7 mouse cellular contexts compared by ENCODE assay signal in the genomic region with DNA sequence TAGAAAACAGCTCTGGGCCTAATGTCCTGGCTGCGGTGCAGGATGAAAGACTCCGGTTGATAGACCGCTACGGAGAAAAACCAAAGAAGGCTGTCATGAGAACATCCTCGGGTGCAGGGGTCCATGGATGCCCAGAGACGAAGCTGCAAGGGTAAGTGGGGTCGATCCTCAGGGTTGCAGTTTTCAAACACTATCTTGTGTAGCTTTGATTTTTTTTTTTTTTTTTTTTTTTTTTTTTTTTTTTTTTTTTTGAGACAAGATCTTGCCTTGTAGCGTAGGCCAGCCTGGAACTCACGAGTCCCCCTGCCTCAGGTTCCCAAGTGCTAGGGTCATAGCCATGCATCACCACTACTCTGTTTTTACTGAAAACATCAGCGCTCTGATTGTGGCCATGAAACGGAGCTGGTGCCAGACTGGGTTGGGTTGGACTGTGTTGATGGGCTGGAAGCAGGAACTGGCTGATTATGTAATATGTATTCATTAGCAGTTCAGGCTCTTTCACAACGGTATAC. TPM values are rescaled to one million over a fixed set of nuclear protein-coding genes. Genes with fewer than 3 reads are reported as not detected.
DNase-seq lines count a peak whose midpoint lies in the region; ATAC-seq and TF ChIP-seq lines count a peak whose summit lies in the region.

No protein-coding gene starts in this region.

- intact Hi-C loops in heart, postnatal 36 days (cut with DNase I), result no loop called here

- peak overlapping the region; percentile 53 for H3K9ac ChIP-seq in embryonic facial prominence, embryonic 15.5 days

- DNase-seq in G1E (ENCODE audit: low spot score), result no peak
- peak; percentile 40 to 43 for DNase-seq in heart, postnatal 36 days
- peak; percentile 38 to 71 for DNase-seq in layer of hippocampus, adult 18-20 months (ENCODE audit: low spot score in 2 of 2)
- no peak for DNase-seq in right cerebral cortex, postnatal 4 days

- H3K36me3 ChIP-seq in C2C12 (ENCODE audit: control insufficient read depth, insufficient read depth) (peaks cover 9% of the 10 kb centered on the region), G1E (replicated peaks) (peaks cover 38% of the 10 kb centered on the region), macrophage (ENCODE audit: inconsistent target) (no peaks in the 10 kb centered on the region)
- 0 out of 2 replicates have a peak, but pooled peaks cover 2% of the 10 kb centered on the region for H3K36me3 ChIP-seq in embryonic facial prominence, embryonic 15.5 days

- peaks cover 27% of the 10 kb centered on the region for H3K79me3 ChIP-seq in C2C12 (ENCODE audit: low read depth)

- no peak for ATAC-seq in G1E (ENCODE audit: extremely low read depth, insufficient number of reproducible peaks, low FRiP score, poor library complexity, severe bottlenecking)
- peak; percentile 30 for ATAC-seq in embryonic facial prominence, embryonic 15.5 days (ENCODE audit: insufficient number of reproducible peaks, low FRiP score, low TSS enrichment, low read depth)

- 2% methylated on average over 12 of the region's 12 CpGs for WGBS in embryonic facial prominence, embryonic 15.5 days
- WGBS in macrophage (ENCODE audit: missing documents), result 2% methylated on average over 12 of the region's 12 CpGs

- peak overlapping the region; percentile 94 for H3ac ChIP-seq in C2C12 (ENCODE audit: control insufficient read depth, insufficient read length, low read depth)

- H3K9me3 ChIP-seq in G1E (replicated peaks), result no peaks in the 10 kb centered on the region
- no peaks in the 10 kb centered on the region for H3K9me3 ChIP-seq in embryonic facial prominence, embryonic 15.5 days (replicated peaks)

- no peaks in the 10 kb centered on the region for H3K27me3 ChIP-seq in C2C12 (ENCODE audit: control insufficient read depth, insufficient read depth, insufficient read length)
- no peaks in the 10 kb centered on the region for H3K27me3 ChIP-seq in G1E (ENCODE audit: insufficient read depth, low read length)
- H3K27me3 ChIP-seq in embryonic facial prominence, embryonic 15.5 days, result no peaks in the 10 kb centered on the region

- peaks cover 49% of the 10 kb centered on the region for H3K79me2 ChIP-seq in C2C12 (ENCODE audit: control insufficient read depth, insufficient read depth)
- H3K79me2 ChIP-seq in macrophage (ENCODE audit: inconsistent target), result peaks cover 43% of the 10 kb centered on the region

- peak overlapping the region; percentile 79 for H3K4me3 ChIP-seq in C2C12 (ENCODE audit: insufficient read depth, poor library complexity, severe bottlenecking)
- H3K4me3 ChIP-seq in G1E (ENCODE audit: low read depth, low read length), result peak overlapping the region; percentile 75
- peak overlapping the region; percentile 81 for H3K4me3 ChIP-seq in embryonic facial prominence, embryonic 15.5 days (replicated peaks)
- H3K4me3 ChIP-seq in macrophage (ENCODE audit: inconsistent target), result peak overlapping the region; percentile 89

- peaks cover 34% of the 10 kb centered on the region for H3K4me1 ChIP-seq in G1E (ENCODE audit: insufficient read depth, low read depth, low read length)
- peaks cover 19% of the 10 kb centered on the region for H3K4me1 ChIP-seq in embryonic facial prominence, embryonic 15.5 days

- TF ChIP-seq CTCF in C2C12 (IDR thresholded peaks at IDR 0.05; ENCODE audit: control insufficient read depth, insufficient read depth, insufficient read length) (no peak), G1E (IDR thresholded peaks at IDR 0.05; ENCODE audit: low read depth, low read length) (no peak)

- peak overlapping the region; percentile 67; the same call in 1 of the 2 replicates for H3K27ac ChIP-seq in embryonic facial prominence, embryonic 15.5 days (replicated peaks)
- H3K27ac ChIP-seq in macrophage, result peak overlapping the region; percentile 60

- H3K4me2 ChIP-seq in embryonic facial prominence, embryonic 15.5 days (replicated peaks), result peak overlapping the region; percentile 65

TF ChIP-seq in C2C12, 6 proteins besides CTCF, POLR2A, EP300 and RAD21:
- no peak for TF ChIP-seq MYOG (IDR thresholded peaks at IDR 0.05; ENCODE audit: control insufficient read depth, extremely low read depth, insufficient read length)
- no peak for TF ChIP-seq MAX (IDR thresholded peaks at IDR 0.05)
- no peak for TF ChIP-seq USF1 (IDR thresholded peaks at IDR 0.05; ENCODE audit: low read depth)
- no peak for TF ChIP-seq MYOD1 (IDR thresholded peaks at IDR 0.05; ENCODE audit: control insufficient read depth, insufficient read length, low read depth)
- no peak for TF ChIP-seq FOSL1 (IDR thresholded peaks at IDR 0.05; ENCODE audit: insufficient read depth, low read length, poor library complexity, severe bottlenecking)
TF ChIP-seq in C2C12: peak in this region for 0.

RNA-seq across cellular contexts. Expression of a gene that starts 0.4 kb away (rescaled TPM):
- polyA plus RNA-seq in C2C12 (2012; fragmentation: generic; extraction: Trizol) (311 TPM), G1E (2012) (439 and 593 TPM in 2 replicates), macrophage (2018) (118 to 217 TPM (median 182 TPM) in 3 replicates)
- total RNA-seq in G1E (2014; fragmentation: Nextera tagmentation) (143 and 157 TPM in 2 replicates), G1E (2017) (152 and 170 TPM in 2 replicates)
- 246 and 256 TPM in 2 replicates for polyA plus RNA-seq in embryonic facial prominence, embryonic 15.5 days (2015; fragmentation: Nextera tagmentation; extraction: Ambion mirVana)
- 100 to 1,000 TPM; 178 to 185 TPM for total RNA-seq in heart, postnatal 36 days (2021)
- 100 to 1,000 TPM; 237 to 255 TPM for total RNA-seq in layer of hippocampus, adult 18-20 months (2021)
- 10 to 100 TPM; 18.4 to 54.2 (median 37.2) TPM for total RNA-seq in macrophage (2018; cell fraction: chromatin; rRNA removed)
- 100 to 1,000 TPM; 161 to 234 (median 205) TPM for total RNA-seq in macrophage (2018; cell fraction: cytosol; rRNA removed)
- total RNA-seq in macrophage (2018; cell fraction: nucleus; rRNA removed), result 10 to 100 TPM; 35.0 to 87.4 (median 55.9) TPM

RNA-seq across cellular contexts. Expression of a gene that starts 12.9 kb away (rescaled TPM):
- polyA plus RNA-seq in C2C12 (2012; fragmentation: generic; extraction: Trizol) (5.1 TPM), G1E (2012) (0.08 and 0.13 TPM in 2 replicates), macrophage (2018) (not detected in 3 replicates)
- total RNA-seq in G1E (2014; fragmentation: Nextera tagmentation) (1.6 TPM in 1 of 2 replicates, not detected in the other), G1E (2017) (0.05 TPM in 1 of 2 replicates, not detected in the other)
- polyA plus RNA-seq in embryonic facial prominence, embryonic 15.5 days (2015; fragmentation: Nextera tagmentation; extraction: Ambion mirVana), result 0.11 and 0.14 TPM in 2 replicates
- total RNA-seq in heart, postnatal 36 days (2021), result 10 to 100 TPM in 1 of 2 experiments, 1 to 10 TPM in 1; 9.8 to 11.3 TPM
- under 1 TPM in 1 of 2 experiments, not detected in 1; 0.61 TPM for total RNA-seq in layer of hippocampus, adult 18-20 months (2021)
- total RNA-seq in macrophage (2018; cell fraction: chromatin; rRNA removed), result under 1 TPM in 6 of 26 experiments, not detected in 20; 0.36 to 0.71 (median 0.45) TPM
- total RNA-seq in macrophage (2018; cell fraction: cytosol; rRNA removed), result under 1 TPM in 4 of 26 experiments, not detected in 22; 0.10 to 0.43 (median 0.19) TPM
- under 1 TPM in 7 of 26 experiments, not detected in 19; 0.23 to 0.92 (median 0.34) TPM for total RNA-seq in macrophage (2018; cell fraction: nucleus; rRNA removed)

RNA-seq across cellular contexts. Expression of a gene that starts 33.3 kb away (rescaled TPM):
- polyA plus RNA-seq in C2C12 (2012; fragmentation: generic; extraction: Trizol), result 140 TPM
- 21.4 and 39.8 TPM in 2 replicates for total RNA-seq in G1E (2014; fragmentation: Nextera tagmentation)
- total RNA-seq in G1E (2017), result 19.7 and 20.7 TPM in 2 replicates
- polyA plus RNA-seq in G1E (2012), result 33.1 and 33.9 TPM in 2 replicates
- 55.5 and 60.6 TPM in 2 replicates for polyA plus RNA-seq in embryonic facial prominence, embryonic 15.5 days (2015; fragmentation: Nextera tagmentation; extraction: Ambion mirVana)
- total RNA-seq in heart, postnatal 36 days (2021), result 10 to 100 TPM; 36.9 to 45.6 TPM
- 10 to 100 TPM; 38.5 to 43.1 TPM for total RNA-seq in layer of hippocampus, adult 18-20 months (2021)
- 100 to 1,000 TPM in 1 of 26 experiments, 10 to 100 TPM in 24, 1 to 10 TPM in 1; 9.8 to 313 (median 46.6) TPM for total RNA-seq in macrophage (2018; cell fraction: chromatin; rRNA removed)
- total RNA-seq in macrophage (2018; cell fraction: cytosol; rRNA removed), result 100 to 1,000 TPM in 10 of 26 experiments, 10 to 100 TPM in 16; 58.5 to 132 (median 91.2) TPM
- total RNA-seq in macrophage (2018; cell fraction: nucleus; rRNA removed), result 100 to 1,000 TPM in 21 of 26 experiments, 10 to 100 TPM in 5; 87.2 to 252 (median 145) TPM
- polyA plus RNA-seq in macrophage (2018), result 93.2 to 105 TPM (median 102 TPM) in 3 replicates

RNA-seq across cellular contexts. Expression of a gene that starts 34.3 kb away (rescaled TPM):
- polyA plus RNA-seq in C2C12 (2012; fragmentation: generic; extraction: Trizol) (101 TPM), G1E (2012) (247 and 287 TPM in 2 replicates), macrophage (2018) (81.1 to 121 TPM (median 96.1 TPM) in 3 replicates)
- total RNA-seq in G1E (2014; fragmentation: Nextera tagmentation) (88.7 and 113 TPM in 2 replicates), G1E (2017) (35.5 and 43.4 TPM in 2 replicates)
- 111 and 120 TPM in 2 replicates for polyA plus RNA-seq in embryonic facial prominence, embryonic 15.5 days (2015; fragmentation: Nextera tagmentation; extraction: Ambion mirVana)
- total RNA-seq in heart, postnatal 36 days (2021), result 10 to 100 TPM; 58.2 to 67.8 TPM
- total RNA-seq in layer of hippocampus, adult 18-20 months (2021), result 10 to 100 TPM; 82.8 to 96.2 TPM
- total RNA-seq in macrophage (2018; cell fraction: chromatin; rRNA removed), result 10 to 100 TPM; 10.8 to 78.1 (median 37.5) TPM
- 100 to 1,000 TPM in 20 of 26 experiments, 10 to 100 TPM in 6; 78.0 to 175 (median 127) TPM for total RNA-seq in macrophage (2018; cell fraction: cytosol; rRNA removed)
- 10 to 100 TPM; 30.0 to 92.4 (median 59.2) TPM for total RNA-seq in macrophage (2018; cell fraction: nucleus; rRNA removed)

RNA-seq across cellular contexts. Expression of a gene that starts 45.5 kb away (rescaled TPM):
- 21.6 TPM for polyA plus RNA-seq in C2C12 (2012; fragmentation: generic; extraction: Trizol)
- 10.5 and 16.6 TPM in 2 replicates for total RNA-seq in G1E (2014; fragmentation: Nextera tagmentation)
- total RNA-seq in G1E (2017), result 5.6 and 6.1 TPM in 2 replicates
- 3.9 and 6.5 TPM in 2 replicates for polyA plus RNA-seq in G1E (2012)
- polyA plus RNA-seq in embryonic facial prominence, embryonic 15.5 days (2015; fragmentation: Nextera tagmentation; extraction: Ambion mirVana), result 76.5 and 104 TPM in 2 replicates
- total RNA-seq in heart, postnatal 36 days (2021), result 10 to 100 TPM; 11.0 to 11.6 TPM
- total RNA-seq in layer of hippocampus, adult 18-20 months (2021), result 10 to 100 TPM; 85.7 to 88.0 TPM
- total RNA-seq in macrophage (2018; cell fraction: chromatin; rRNA removed), result 10 to 100 TPM in 22 of 26 experiments, 1 to 10 TPM in 4; 4.6 to 71.3 (median 30.8) TPM
- 10 to 100 TPM; 14.9 to 60.6 (median 30.4) TPM for total RNA-seq in macrophage (2018; cell fraction: cytosol; rRNA removed)
- total RNA-seq in macrophage (2018; cell fraction: nucleus; rRNA removed), result 10 to 100 TPM in 23 of 26 experiments, 1 to 10 TPM in 3; 4.8 to 55.6 (median 24.6) TPM
- polyA plus RNA-seq in macrophage (2018), result 17.1 to 26.4 TPM (median 22.7 TPM) in 3 replicates

Comparison
In these comparisons a context has a peak if more than half of its experiments do, and no peak if none do; other contexts are left out.
1. DNase-seq: peak in heart, postnatal 36 days (2 of 2) and layer of hippocampus, adult 18-20 months (2 of 2); none in G1E (single experiment) and right cerebral cortex, postnatal 4 days (single experiment).
2. Peak in every context shown above with its lines, with median percentiles within 50 percentile points of each other: H3K4me3 ChIP-seq.